Mouse (Mus musculus) liver, embryonic 14.5 days (tissue): ENCODE data around the gene Tmem29. TPM values are rescaled to one million over a fixed set of nuclear protein-coding genes. Genes with fewer than 3 reads are reported as not detected.

Source experiments
- ATAC-seq: fragments of 200-750 bp; cut with Nextera tagmentation; 2 replicates; pipeline ENCODE4 v1.8.0; 2017; ENCODE audit warnings: moderate number of reproducible peaks, mild to moderate bottlenecking, moderate library complexity; ENCODE audit not compliant: insufficient read depth
- DNase-seq, 3 experiments: peaks; one replicate each; pipeline ENCODE4 v3.0.0-alpha.2; 2012 to 2013; ENCODE audit warnings: low read depth in 3 of 3, low spot score in 3 of 3
- H3K27ac ChIP-seq: fragments of 300-500 bp; sonication (generic); 2 replicates; pipeline ENCODE4 v1.5.1; 2014; ENCODE audit warnings: moderate library complexity, mild to moderate bottlenecking, control low read depth, inconsistent platforms
- H3K27me3 ChIP-seq: fragments of 300-500 bp; sonication (generic); 2 replicates; pipeline ENCODE4 v1.6.1; 2014; ENCODE audit warnings: mild to moderate bottlenecking, low read length, moderate library complexity; ENCODE audit not compliant: control insufficient read depth, insufficient read depth
- H3K36me3 ChIP-seq: fragments of 300-500 bp; sonication (generic); replicated peaks from 2 replicates; pipeline ENCODE4 v1.6.1; 2014; ENCODE audit warnings: low read depth; ENCODE audit not compliant: control insufficient read depth, insufficient read depth
- H3K4me1 ChIP-seq, 2 experiments: fragments of 200-500 bp in 1 of 2; fragments of 300-500 bp in 1 of 2; sonication (generic) in 1 of 2; replicated peaks; 2 replicates each; pipeline ENCODE4 v1.6.1; 2012 to 2014; ENCODE audit warnings: antibody characterized with exemption in 1 of 2, inconsistent platforms in 1 of 2, low read length in 1 of 2; ENCODE audit not compliant: control insufficient read depth in 2 of 2, insufficient read depth in 2 of 2
- H3K4me2 ChIP-seq: fragments of 300-500 bp; sonication (generic); 2 replicates; pipeline ENCODE4 v1.6.1; 2014; ENCODE audit warnings: low read depth, mild to moderate bottlenecking, control low read depth, moderate library complexity
- H3K4me3 ChIP-seq, 2 experiments: fragments of 200-500 bp in 1 of 2; fragments of 300-500 bp in 1 of 2; sonication (generic) in 1 of 2; 2 replicates each; pipeline ENCODE4 v1.5.1; 2012 to 2014; ENCODE audit warnings: low read depth in 2 of 2, low read length in 2 of 2, mild to moderate bottlenecking in 2 of 2, control low read depth in 1 of 2, inconsistent platforms in 1 of 2, moderate library complexity in 1 of 2; ENCODE audit not compliant: insufficient read depth in 1 of 2
- H3K9ac ChIP-seq: fragments of 300-500 bp; sonication (generic); replicated peaks from 2 replicates; pipeline ENCODE4 v1.6.1; 2014; ENCODE audit warnings: mild to moderate bottlenecking, control low read depth, moderate library complexity
- H3K9me3 ChIP-seq: fragments of 300-500 bp; sonication (generic); 2 replicates; pipeline ENCODE4 v1.6.1; 2016; ENCODE audit warnings: low read length, mixed read lengths; ENCODE audit not compliant: control insufficient read depth
- CTCF ChIP-seq: IDR thresholded peaks from 2 replicates; pipeline ENCODE4 v1.5.1; 2016; ENCODE audit warnings: antibody characterized with exemption, low read depth, control low read depth
- EP300 ChIP-seq: IDR thresholded peaks from 2 replicates; pipeline ENCODE4 v1.6.1; 2016; ENCODE audit warnings: antibody characterized with exemption, low read depth
- WGBS: fragments of 180-500 bp; shearing (Covaris S2); extraction: QIAGEN DNeasy Blood & Tissue Kit; methylation state at CpG from one replicate; pipeline ENCODE4 v1.1.7; 2014; ENCODE audit not compliant: insufficient replicate concordance; 5-methylcytosine and 5-hydroxymethylcytosine counted together
- polyA plus RNA-seq, 2 experiments: library from polyadenylated mRNA; depleted of rRNA in 1 of 2; stranded (reverse) in 1 of 2; unstranded in 1 of 2; fragments of >200 nt; fragmentation: Nextera tagmentation in 1 of 2; extraction: Ambion mirVana in 1 of 2; gene quantifications; 2 replicates each; pipeline versions ENCODE4 v1.2.1 to v1.2.3; 2012 to 2014

Gene Tmem29
- polyA plus RNA-seq, 2 experiments, result 10.1 to 15.7 TPM

DNA sequence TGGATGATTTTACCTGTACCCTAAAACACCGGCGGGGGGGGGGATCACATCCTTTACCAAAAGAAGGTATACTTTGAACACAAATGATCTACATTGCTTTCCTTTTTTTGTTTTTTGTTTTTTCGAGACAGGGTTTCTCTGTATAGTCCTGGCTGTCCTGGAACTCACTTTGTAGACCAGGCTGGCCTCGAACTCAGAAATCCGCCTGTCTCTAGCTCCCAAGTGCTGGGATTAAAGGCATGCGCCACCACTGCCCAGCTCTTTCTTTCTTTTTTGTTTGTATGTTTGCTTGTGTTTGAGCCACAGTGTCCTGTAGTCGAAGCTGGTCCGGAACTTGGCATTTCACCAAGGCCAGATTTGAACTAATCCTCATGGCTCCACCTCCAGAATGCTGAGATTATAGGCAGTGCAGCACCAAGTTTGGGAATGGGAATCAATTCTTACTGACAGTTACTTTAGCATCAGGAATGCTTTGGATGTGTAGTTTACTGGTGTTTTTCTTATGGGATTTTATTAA, 515 bp upstream of the Tmem29 start:
- DNase-seq, result no peak
- Histone ChIP-seq H3K9ac (peak overlapping the region; percentile 48), H3K27ac (no peak overlapping the region; the same call in 1 of the 2 replicates), H3K4me3 (peak overlapping the region; percentile 62 to 89), H3K27me3 (no peaks in the 10 kb centered on the region), H3K9me3 (no peaks in the 10 kb centered on the region), H3K36me3 (no peaks in the 10 kb centered on the region), H3K4me2 (peak overlapping the region; percentile 67), H3K4me1 (peaks cover 0 to 7% of the 10 kb centered on the region in 2 experiments; a peak in 3 of 4 replicates)
- TF ChIP-seq EP300 (no peak), CTCF (no peak)
- WGBS, result 44% methylated on average over 8 of the region's 8 CpGs
- no peak for ATAC-seq

DNA sequence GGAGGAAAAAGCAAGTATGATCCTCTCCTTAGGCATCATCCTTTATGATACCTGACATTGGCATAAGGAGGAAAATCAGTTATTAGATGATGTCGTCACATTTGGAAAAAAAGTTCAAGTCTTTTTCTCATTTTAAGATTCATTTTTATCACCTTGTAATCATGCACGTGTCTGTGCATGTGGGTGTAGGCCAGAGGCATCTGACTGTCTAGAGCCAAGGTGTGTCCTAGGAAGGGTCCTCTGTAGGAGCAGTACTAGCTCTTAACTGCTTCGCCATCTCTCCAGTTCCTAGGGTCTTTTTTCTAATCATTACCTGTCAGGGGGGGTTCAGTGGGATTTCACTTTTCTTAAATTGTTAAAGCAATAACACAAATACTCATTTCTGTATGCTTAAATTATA, 818 bp downstream of the Tmem29 start:
- 36% methylated on average over 3 of the region's 3 CpGs for WGBS

DNA sequence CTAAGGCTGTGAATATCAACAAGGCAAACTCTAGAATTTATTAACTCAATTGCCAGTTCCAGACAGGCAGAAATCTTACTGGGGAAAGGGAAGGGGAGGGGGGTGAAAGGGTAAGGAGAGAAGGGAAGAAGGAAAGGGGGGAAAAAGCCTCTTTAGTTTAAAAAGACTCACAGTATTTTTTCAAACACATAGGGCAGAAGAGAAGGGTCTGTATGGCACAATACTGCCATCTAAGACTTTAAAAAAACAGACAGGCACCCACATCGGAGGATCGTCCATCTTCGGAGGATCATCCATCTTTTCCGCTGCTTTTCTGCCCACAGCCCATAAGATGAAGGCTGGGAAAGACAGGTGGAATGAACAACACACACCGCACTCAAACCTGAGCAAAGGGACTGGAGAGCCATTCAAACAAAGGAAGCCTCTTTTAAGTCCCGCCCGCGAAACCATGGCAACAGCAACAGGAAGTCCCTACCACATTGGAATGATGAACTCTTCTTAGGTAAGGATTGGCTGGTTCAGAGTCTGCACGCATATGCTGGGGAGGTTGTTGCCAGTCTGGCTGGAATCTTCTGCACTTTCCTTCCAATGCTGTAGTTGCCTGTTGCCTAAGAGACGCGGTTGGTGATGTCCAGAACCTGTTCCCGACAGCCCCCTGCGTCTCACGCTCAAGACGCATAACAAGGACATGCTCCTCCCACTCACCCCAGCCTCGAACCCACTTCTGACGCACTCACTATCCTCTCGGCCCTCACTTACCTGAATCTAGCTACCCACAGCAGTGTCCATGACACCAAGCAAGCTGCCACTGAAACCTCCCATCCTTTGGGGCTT, 18.2 kb downstream of the Tmem29 start:
- WGBS, result 29% methylated on average over 18 of the region's 18 CpGs
- Histone ChIP-seq H3K4me1 (peaks cover 0 to 4% of the 10 kb centered on the region in 2 experiments; a peak in 2 of 4 replicates), H3K27me3 (no peaks in the 10 kb centered on the region), H3K4me2 (peak overlapping the region; percentile 49), H3K4me3 (peak overlapping the region; percentile 23 to 68), H3K9me3 (no peaks in the 10 kb centered on the region), H3K9ac (no peak overlapping the region), H3K36me3 (no peaks in the 10 kb centered on the region), H3K27ac (no peak overlapping the region)
- DNase-seq, result peak; percentile 20 to 33 (median 22)
- TF ChIP-seq EP300 (no peak), CTCF (no peak)
- ATAC-seq, result 0 out of 2 replicates have a peak, but pooled peaks have one; percentile 23

More for the DNA sequence above, 818 bp downstream of the Tmem29 start:
- ATAC-seq (no peak), DNase-seq (no peak)
- peak overlapping the region; percentile 67 for H3K4me2 ChIP-seq
- H3K4me1 ChIP-seq, result peaks cover 0 to 7% of the 10 kb centered on the region in 2 experiments; a peak in 3 of 4 replicates
- no peaks in the 10 kb centered on the region for H3K36me3 ChIP-seq
- no peaks in the 10 kb centered on the region for H3K27me3 ChIP-seq
- no peak overlapping the region for H3K27ac ChIP-seq
- no peaks in the 10 kb centered on the region for H3K9me3 ChIP-seq
- H3K4me3 ChIP-seq, result peak overlapping the region in 1 of 2 experiments; percentile 20; a peak in 2 of 4 replicates
- TF ChIP-seq EP300 (no peak), CTCF (no peak)
- H3K9ac ChIP-seq, result no peak overlapping the region

DNA sequence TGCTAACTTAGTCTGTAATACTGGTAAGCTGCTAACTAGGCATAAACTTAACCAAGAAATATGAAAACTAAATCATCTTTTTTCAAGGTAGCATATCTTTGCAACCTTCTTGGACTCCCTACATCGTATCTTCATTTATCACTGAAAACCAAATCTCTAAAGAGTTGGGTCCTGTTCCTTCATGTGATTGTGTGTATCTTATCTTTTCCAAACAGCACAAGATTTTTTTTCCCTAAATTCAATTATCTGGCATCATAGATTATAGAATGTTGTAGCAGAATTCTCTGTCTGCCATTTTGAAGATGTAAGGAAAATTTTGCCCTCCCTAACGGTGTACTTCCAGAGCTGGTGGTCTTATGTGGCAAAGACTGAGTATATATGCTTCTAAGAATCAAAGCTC, 22.6 kb downstream of the Tmem29 start:
- DNase-seq (no peak), ATAC-seq (no peak)
- Histone ChIP-seq H3K4me2 (no peak overlapping the region), H3K27ac (no peak overlapping the region), H3K9ac (no peak overlapping the region), H3K4me1 (peaks cover 3 to 12% of the 10 kb centered on the region in 2 experiments; a peak in 3 of 4 replicates), H3K9me3 (no peaks in the 10 kb centered on the region), H3K4me3 (no peak overlapping the region), H3K36me3 (no peaks in the 10 kb centered on the region), H3K27me3 (no peaks in the 10 kb centered on the region)
- 45% methylated on average over 2 of the region's 2 CpGs for WGBS
- TF ChIP-seq EP300 (no peak), CTCF (no peak)

DNA sequence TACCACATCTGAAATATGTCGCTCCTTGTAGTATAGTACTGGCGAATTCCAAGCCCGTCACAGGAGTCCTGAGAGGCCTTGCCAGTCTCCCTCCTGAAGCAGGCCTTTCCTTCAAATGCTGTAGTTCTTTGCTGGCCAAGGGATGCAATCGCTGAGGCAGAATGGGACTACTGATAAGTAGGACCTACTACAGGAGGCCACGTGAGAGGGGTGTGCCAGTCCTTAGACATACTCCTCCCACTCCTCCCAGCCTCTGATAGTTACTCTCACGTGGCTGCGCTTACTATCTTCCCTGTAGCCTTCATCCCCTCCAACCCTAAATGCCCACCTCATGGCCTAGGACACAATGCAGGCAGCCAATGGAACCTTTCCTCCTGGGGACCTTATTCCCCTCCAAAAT, 23.6 kb downstream of the Tmem29 start:
- Histone ChIP-seq H3K9me3 (no peaks in the 10 kb centered on the region), H3K36me3 (no peaks in the 10 kb centered on the region), H3K4me3 (no peak overlapping the region), H3K4me1 (peaks cover 3 to 8% of the 10 kb centered on the region in 2 experiments; a peak in 3 of 4 replicates), H3K27me3 (no peaks in the 10 kb centered on the region), H3K27ac (no peak overlapping the region), H3K9ac (no peak overlapping the region), H3K4me2 (no peak overlapping the region)
- 53% methylated on average over 7 of the region's 7 CpGs for WGBS
- ATAC-seq, result peak; percentile 84
- no peak for TF ChIP-seq CTCF
- TF ChIP-seq EP300, result no peak
- peak; percentile 34 to 41 (median 41) for DNase-seq
